Mouse (Mus musculus): Measurements from ENCODE around the gene Lix1. TPM values are rescaled to one million over a fixed set of nuclear protein-coding genes. Genes with fewer than 3 reads are reported as not detected.

Lix1 gene
- polyA plus RNA-seq, 1 experiment from 2014 or later: 1.2 TPM

DNA sequence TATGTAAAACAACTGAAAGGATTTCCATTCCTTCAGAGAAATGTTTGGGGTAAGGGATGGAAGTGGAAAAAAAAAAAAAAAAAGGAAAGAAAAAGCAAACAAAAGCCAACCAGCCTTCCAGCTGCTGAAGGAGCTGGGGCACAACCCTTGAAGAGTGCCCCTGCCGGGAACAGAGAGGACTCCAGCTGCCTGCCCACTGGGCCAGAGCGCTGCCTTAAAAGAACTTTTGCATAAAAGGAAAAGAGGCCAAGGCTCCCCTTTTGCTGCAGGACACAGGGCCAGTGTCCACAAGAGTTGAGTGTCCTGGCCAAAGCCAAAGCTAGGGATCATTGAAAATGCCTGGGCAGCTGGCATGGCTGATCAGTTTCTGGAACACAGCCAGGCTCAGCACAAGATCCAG, 7.1 kb downstream of the Lix1 start:
- 10% methylated on average over 2 of the region's 2 CpGs for WGBS
- Histone ChIP-seq H3K36me3 (ENCODE audit: insufficient read depth, low read length) (no peaks in the 10 kb centered on the region), H3K4me3 (ENCODE audit: low read depth, low read length) (no peak overlapping the region), H3K9me3 (ENCODE audit: low read length) (no peaks in the 10 kb centered on the region), H3K27me3 (replicated peaks; ENCODE audit: insufficient read depth, low read length) (no peaks in the 10 kb centered on the region), H3K4me2 (replicated peaks; ENCODE audit: low read depth, low read length) (no peak overlapping the region), H3K4me1 (ENCODE audit: insufficient read depth, low read depth, low read length) (no peaks in the 10 kb centered on the region), H3K27ac (ENCODE audit: low read length) (no peak overlapping the region), H3K9ac (replicated peaks; ENCODE audit: low read depth) (no peak overlapping the region)
- TF ChIP-seq CTCF (IDR thresholded peaks at IDR 0.05): peak; percentile 15; the same call in 1 of the 2 replicates
- no peak for TF ChIP-seq EP300 (IDR thresholded peaks at IDR 0.05)
- DNase-seq (ENCODE audit: low spot score): no peak
- ATAC-seq: no peak

- ATAC-seq: no peak
Measured at GRCm38 (mm10) chr17:17411443-17411842, 9.0 kb downstream of the Lix1 start.

DNA sequence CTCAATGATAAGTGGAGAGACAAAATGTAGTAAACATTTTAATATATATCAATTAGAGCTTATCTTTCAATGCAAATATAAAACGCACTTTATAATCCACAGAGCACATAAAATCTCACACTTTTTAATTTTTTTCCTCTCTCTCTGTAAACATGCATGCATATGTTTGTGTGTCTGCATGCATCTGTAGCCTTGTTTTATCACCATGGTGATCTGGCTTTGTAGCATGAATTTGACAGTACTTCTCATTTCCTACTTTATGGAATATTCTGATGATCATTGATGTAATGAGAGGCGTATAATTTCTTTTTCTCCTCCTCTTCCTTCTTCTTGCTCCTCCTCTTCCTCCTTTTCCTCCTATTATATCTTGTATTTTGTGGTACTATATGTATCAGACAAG, 9.7 kb downstream of the Lix1 start:
- Histone ChIP-seq H3K4me1 (ENCODE audit: insufficient read depth, low read depth, low read length) (no peaks in the 10 kb centered on the region), H3K9ac (replicated peaks; ENCODE audit: low read depth) (no peak overlapping the region), H3K4me3 (ENCODE audit: low read depth, low read length) (no peak overlapping the region), H3K9me3 (ENCODE audit: low read length) (no peaks in the 10 kb centered on the region), H3K27me3 (replicated peaks; ENCODE audit: insufficient read depth, low read length) (no peaks in the 10 kb centered on the region), H3K36me3 (ENCODE audit: insufficient read depth, low read length) (no peaks in the 10 kb centered on the region), H3K27ac (ENCODE audit: low read length) (no peak overlapping the region), H3K4me2 (replicated peaks; ENCODE audit: low read depth, low read length) (no peak overlapping the region)
- no peak for TF ChIP-seq EP300 (IDR thresholded peaks at IDR 0.05)
- no peak for TF ChIP-seq CTCF (IDR thresholded peaks at IDR 0.05)
- 74% methylated on average over 2 of the region's 2 CpGs for WGBS
- no peak for ATAC-seq
- DNase-seq (ENCODE audit: low spot score): no peak

More at GRCm38 (mm10) chr17:17411443-17411842, 9.0 kb downstream of the Lix1 start:
- TF ChIP-seq EP300 (IDR thresholded peaks at IDR 0.05) (no peak), CTCF (IDR thresholded peaks at IDR 0.05) (no peak)
- no peak overlapping the region for H3K4me3 ChIP-seq (ENCODE audit: low read depth, low read length)
- H3K27me3 ChIP-seq (replicated peaks; ENCODE audit: insufficient read depth, low read length): no peaks in the 10 kb centered on the region
- H3K27ac ChIP-seq (ENCODE audit: low read length): no peak overlapping the region
- 72% methylated on average over 2 of the region's 2 CpGs for WGBS
- DNase-seq (ENCODE audit: low spot score): no peak
- H3K9me3 ChIP-seq (ENCODE audit: low read length): no peaks in the 10 kb centered on the region
- H3K36me3 ChIP-seq (ENCODE audit: insufficient read depth, low read length): no peaks in the 10 kb centered on the region
- H3K9ac ChIP-seq (replicated peaks; ENCODE audit: low read depth): no peak overlapping the region
- H3K4me1 ChIP-seq (ENCODE audit: insufficient read depth, low read depth, low read length): no peaks in the 10 kb centered on the region
- H3K4me2 ChIP-seq (replicated peaks; ENCODE audit: low read depth, low read length): no peak overlapping the region

GRCm38 (mm10) chr17:17414206-17414605, 11.7 kb downstream of the Lix1 start:
- ATAC-seq: no peak
- 88% methylated on average over 3 of the region's 3 CpGs for WGBS
- TF ChIP-seq EP300 (IDR thresholded peaks at IDR 0.05) (no peak), CTCF (IDR thresholded peaks at IDR 0.05) (no peak)

DNA sequence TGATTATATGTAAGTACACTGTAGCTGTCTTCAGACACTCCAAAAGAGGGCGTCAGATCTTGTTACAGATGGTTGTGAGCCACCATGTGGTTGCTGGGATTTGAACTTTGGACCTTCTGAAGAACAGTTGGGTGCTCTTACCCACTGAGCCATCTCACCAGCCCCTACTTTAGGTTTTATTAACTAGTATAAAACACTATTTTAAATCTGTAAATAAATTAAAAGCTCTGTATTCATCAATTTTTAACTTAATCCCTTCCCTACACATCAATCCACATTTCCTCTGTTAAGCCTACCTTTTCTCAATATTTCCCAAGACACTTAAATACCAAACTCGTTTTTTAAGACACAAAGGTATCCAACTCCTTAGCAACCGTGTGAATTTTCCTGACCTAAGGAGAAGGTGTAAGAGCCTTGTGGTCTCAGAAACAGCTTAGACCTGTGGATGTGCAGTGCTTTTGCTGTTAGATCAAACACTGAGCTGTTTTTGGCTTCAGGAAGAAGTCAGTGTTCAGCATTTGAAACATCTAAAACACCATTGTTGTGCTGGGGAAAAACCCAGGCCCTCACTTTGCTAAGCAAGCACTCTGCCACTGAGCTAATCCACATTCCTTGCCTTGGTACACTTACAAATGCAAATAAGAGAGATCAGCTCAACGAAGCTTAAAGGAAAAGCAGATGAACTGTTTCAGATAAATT, 22.3 kb downstream of the Lix1 start:
- 34% methylated on average over 4 of the region's 4 CpGs for WGBS
- H3K27ac ChIP-seq (ENCODE audit: low read length): no peak overlapping the region

More at GRCm38 (mm10) chr17:17414206-17414605, 11.7 kb downstream of the Lix1 start:
- Histone ChIP-seq H3K4me3 (ENCODE audit: low read depth, low read length) (no peak overlapping the region), H3K4me1 (ENCODE audit: insufficient read depth, low read depth, low read length) (no peaks in the 10 kb centered on the region), H3K27ac (ENCODE audit: low read length) (no peak overlapping the region), H3K36me3 (ENCODE audit: insufficient read depth, low read length) (no peaks in the 10 kb centered on the region), H3K27me3 (replicated peaks; ENCODE audit: insufficient read depth, low read length) (no peaks in the 10 kb centered on the region), H3K4me2 (replicated peaks; ENCODE audit: low read depth, low read length) (no peak overlapping the region), H3K9ac (replicated peaks; ENCODE audit: low read depth) (no peak overlapping the region), H3K9me3 (ENCODE audit: low read length) (no peaks in the 10 kb centered on the region)
- no peak for DNase-seq (ENCODE audit: low spot score)

GRCm38 (mm10) chr17:17425308-17425813, 22.9 kb downstream of the Lix1 start:
- H3K9ac ChIP-seq (replicated peaks; ENCODE audit: low read depth): no peak overlapping the region
- WGBS: 59% methylated on average over 4 of the region's 4 CpGs
- H3K27me3 ChIP-seq (replicated peaks; ENCODE audit: insufficient read depth, low read length): no peaks in the 10 kb centered on the region
- no peak overlapping the region for H3K4me3 ChIP-seq (ENCODE audit: low read depth, low read length)
- TF ChIP-seq CTCF (IDR thresholded peaks at IDR 0.05) (no peak), EP300 (IDR thresholded peaks at IDR 0.05) (no peak)
- no peaks in the 10 kb centered on the region for H3K4me1 ChIP-seq (ENCODE audit: insufficient read depth, low read depth, low read length)
- DNase-seq (ENCODE audit: low spot score): no peak
- H3K4me2 ChIP-seq (replicated peaks; ENCODE audit: low read depth, low read length): no peak overlapping the region
- no peaks in the 10 kb centered on the region for H3K9me3 ChIP-seq (ENCODE audit: low read length)
- no peak for ATAC-seq
- H3K27ac ChIP-seq (ENCODE audit: low read length): no peak overlapping the region
- no peaks in the 10 kb centered on the region for H3K36me3 ChIP-seq (ENCODE audit: insufficient read depth, low read length)

More for the DNA sequence above, 22.3 kb downstream of the Lix1 start:
- H3K36me3 ChIP-seq (ENCODE audit: insufficient read depth, low read length): no peaks in the 10 kb centered on the region
- no peaks in the 10 kb centered on the region for H3K9me3 ChIP-seq (ENCODE audit: low read length)
- H3K4me1 ChIP-seq (ENCODE audit: insufficient read depth, low read depth, low read length): no peaks in the 10 kb centered on the region
- no peak overlapping the region for H3K9ac ChIP-seq (replicated peaks; ENCODE audit: low read depth)
- H3K4me2 ChIP-seq (replicated peaks; ENCODE audit: low read depth, low read length): no peak overlapping the region
- DNase-seq (ENCODE audit: low spot score): peak; percentile 42
- no peak overlapping the region for H3K4me3 ChIP-seq (ENCODE audit: low read depth, low read length)
- H3K27me3 ChIP-seq (replicated peaks; ENCODE audit: insufficient read depth, low read length): no peaks in the 10 kb centered on the region
- TF ChIP-seq EP300 (IDR thresholded peaks at IDR 0.05): no peak
- TF ChIP-seq CTCF (IDR thresholded peaks at IDR 0.05): no peak
- peak; percentile 73 for ATAC-seq

All from lung, postnatal 0 days (tissue).